Comparison of ENCODE assay signal across 8 mouse cellular contexts in genomic region chr5:20951666-20952281, GRCm38 (mm10). TPM values are rescaled to one million over a fixed set of nuclear protein-coding genes. Genes with fewer than 3 reads are reported as not detected.
A peak's percentile ranks its signal among the peaks of the same experiment; 100 is the strongest.
DNase-seq lines count a peak whose midpoint lies in the region; ATAC-seq and TF ChIP-seq lines count a peak whose summit lies in the region.

No protein-coding gene starts in this region.

- H3K4me3 ChIP-seq in bone marrow macrophage, adult 2 months (ENCODE audit: insufficient read depth, low read length), result peak overlapping the region; percentile 99
- peak overlapping the region; percentile 98 for H3K4me3 ChIP-seq in embryonic fibroblast, embryonic 13.5 days (ENCODE audit: insufficient read depth, low read length)
- peak overlapping the region; percentile 85 for H3K4me3 ChIP-seq in kidney, embryonic 14.5 days (ENCODE audit: low read length)
- peak overlapping the region; percentile 93 for H3K4me3 ChIP-seq in limb, embryonic 15.5 days

- no peak for TF ChIP-seq CTCF in bone marrow macrophage, adult 2 months (IDR thresholded peaks at IDR 0.05; ENCODE audit: low read depth, low read length)
- no peak for TF ChIP-seq CTCF in embryonic fibroblast, embryonic 13.5 days (IDR thresholded peaks at IDR 0.05; ENCODE audit: borderline replicate concordance, insufficient read depth, low read length)

- H3K9me3 ChIP-seq in kidney, embryonic 14.5 days (ENCODE audit: control insufficient read depth, low read length), result peaks cover under 1% of the 10 kb centered on the region; the same call in 1 of the 2 replicates
- 0 out of 2 replicates have a peak, but pooled peaks cover 2% of the 10 kb centered on the region for H3K9me3 ChIP-seq in limb, embryonic 15.5 days

- WGBS in kidney, embryonic 14.5 days, result under 1% methylated on average over 47 of the region's 51 CpGs
- whole genome bisulfite sequencing in limb, embryonic 15.5 days, result under 1% methylated on average over 51 of the region's 51 CpGs

- no peaks in the 10 kb centered on the region for H3K36me3 ChIP-seq in kidney, embryonic 14.5 days (ENCODE audit: control insufficient read depth, insufficient read depth, low read length)
- H3K36me3 ChIP-seq in limb, embryonic 15.5 days, result peaks cover 7% of the 10 kb centered on the region; the same call in 1 of the 2 replicates

- peak overlapping the region; percentile 91 for H3K9ac ChIP-seq in kidney, embryonic 14.5 days (ENCODE audit: low read depth, low read length)
- H3K9ac ChIP-seq in limb, embryonic 15.5 days, result peak overlapping the region; percentile 92

- H3K27ac ChIP-seq in bone marrow macrophage, adult 2 months (ENCODE audit: insufficient read depth, low read depth, low read length), result peak overlapping the region; percentile 91
- H3K27ac ChIP-seq in embryonic fibroblast, embryonic 13.5 days (ENCODE audit: insufficient read depth, low read length), result peak overlapping the region; percentile 62
- peak overlapping the region; percentile 99 for H3K27ac ChIP-seq in kidney, embryonic 14.5 days (ENCODE audit: low read depth, low read length)
- H3K27ac ChIP-seq in limb, embryonic 15.5 days, result peak overlapping the region; percentile 98

- peak overlapping the region; percentile 68 for H3K4me2 ChIP-seq in kidney, embryonic 14.5 days (replicated peaks; ENCODE audit: low read depth, low read length)
- peak overlapping the region; percentile 49 for H3K4me2 ChIP-seq in limb, embryonic 15.5 days

- peak; percentile 100 for ATAC-seq in kidney, embryonic 14.5 days (ENCODE audit: low FRiP score, low TSS enrichment)
- peak; percentile 99 for ATAC-seq in limb, embryonic 15.5 days (ENCODE audit: insufficient number of reproducible peaks, low FRiP score, low TSS enrichment, low read depth)

- H3K27me3 ChIP-seq in kidney, embryonic 14.5 days (ENCODE audit: control insufficient read depth, insufficient read depth, low read length), result no peaks in the 10 kb centered on the region
- H3K27me3 ChIP-seq in limb, embryonic 15.5 days, result no peaks in the 10 kb centered on the region

- peak; percentile 94; the same call in 1 of the 2 replicates for TF ChIP-seq POLR2A in bone marrow macrophage, adult 2 months (IDR thresholded peaks at IDR 0.05; ENCODE audit: borderline replicate concordance, low read depth, low read length)
- TF ChIP-seq POLR2A in embryonic fibroblast, embryonic 13.5 days (IDR thresholded peaks at IDR 0.05; ENCODE audit: low read depth, low read length), result peak; percentile 84

- peaks cover 31% of the 10 kb centered on the region for H3K4me1 ChIP-seq in bone marrow macrophage, adult 2 months (ENCODE audit: control insufficient read depth, insufficient read depth, low read length)
- peaks cover 2% of the 10 kb centered on the region for H3K4me1 ChIP-seq in embryonic fibroblast, embryonic 13.5 days (ENCODE audit: control insufficient read depth, insufficient read depth, low read length)
- no peaks in the 10 kb centered on the region; the same call in 1 of the 2 replicates for H3K4me1 ChIP-seq in kidney, embryonic 14.5 days (ENCODE audit: control insufficient read depth, insufficient read depth, low read length)
- H3K4me1 ChIP-seq in limb, embryonic 15.5 days, result peaks cover 17% of the 10 kb centered on the region

- DNase-seq in A20 (ENCODE audit: low read depth, low spot score), result peak; percentile 97
- DNase-seq in heart, adult 9 months (ENCODE audit: low spot score in 2 of 2), result peak; percentile 96 to 98
- peak; percentile 89 to 90 for DNase-seq in monocyte, adult 2 months (ENCODE audit: low read depth in 1 of 2, low spot score in 2 of 2)
- peak; percentile 97 to 98 for DNase-seq in spleen, postnatal 36 days (ENCODE audit: low spot score in 2 of 2)

RNA-seq across cellular contexts. Expression of gene Rsbn1l, which starts 4.4 kb away (rescaled TPM):
- 34.7 and 35.8 TPM in 2 replicates for polyA plus RNA-seq in bone marrow macrophage, adult 2 months (2012; ENCODE audit: insufficient read depth, insufficient read length, missing spikeins)
- 8.8 and 9.3 TPM in 2 replicates for polyA plus RNA-seq in embryonic fibroblast, embryonic 13.5 days (2011; ENCODE audit: insufficient read length, low read depth, missing spikeins)
- polyA plus RNA-seq in kidney, embryonic 14.5 days (2014; fragmentation: Nextera tagmentation; extraction: Ambion mirVana), result 9.3 and 9.8 TPM in 2 replicates
- 2.8 and 5.0 TPM in 2 replicates for polyA plus RNA-seq in limb, embryonic 15.5 days (2015; fragmentation: Nextera tagmentation; extraction: Ambion mirVana)

Comparison
In these comparisons a context has a peak if more than half of its experiments do, and no peak if none do; other contexts are left out.
1. Peak in every context shown above with its lines: DNase-seq, ATAC-seq, H3K4me3 ChIP-seq and H3K27ac ChIP-seq.